Mouse (Mus musculus) MEL (cell line): ENCODE results near the gene 4930579F01Rik. TPM values are rescaled to one million over a fixed set of nuclear protein-coding genes. Genes with fewer than 3 reads are reported as not detected.

Experiments used
- DNase-seq: peaks from one replicate; pipeline ENCODE4 v3.0.0; 2011; ENCODE audit warnings: low read depth, low spot score
- H3K27ac ChIP-seq: 2 replicates; pipeline ENCODE4 v1.5.1; 2012; ENCODE audit warnings: low read depth, mild to moderate bottlenecking, control low read depth, low read length, moderate library complexity; ENCODE audit not compliant: control insufficient read depth
- H3K27me3 ChIP-seq, 2 experiments: fragments of 150-350 bp in 1 of 2; sonication (generic) in 1 of 2; 2 replicates each; pipeline ENCODE4 v1.6.1; 2012; ENCODE audit warnings: low read length in 2 of 2, mild to moderate bottlenecking in 2 of 2, improper control_type of control experiment in 1 of 2, moderate library complexity in 1 of 2; ENCODE audit not compliant: insufficient read depth in 2 of 2, control insufficient read depth in 1 of 2
- H3K36me3 ChIP-seq, 2 experiments: 2 replicates each; pipeline ENCODE4 v1.6.1; 2012 to 2014; ENCODE audit warnings: low read length in 2 of 2, improper control_type of control experiment in 1 of 2, inconsistent platforms in 1 of 2, mild to moderate bottlenecking in 1 of 2; ENCODE audit not compliant: insufficient read depth in 2 of 2, control insufficient read depth in 1 of 2
- H3K4me1 ChIP-seq, 2 experiments: fragments of 150-350 bp in 1 of 2; sonication (generic) in 1 of 2; 2 replicates each; pipeline ENCODE4 v1.6.1; 2012; ENCODE audit warnings: low read length in 2 of 2, improper control_type of control experiment in 1 of 2, mild to moderate bottlenecking in 1 of 2; ENCODE audit not compliant: insufficient read depth in 2 of 2, control insufficient read depth in 1 of 2
- H3K4me3 ChIP-seq, 2 experiments: fragments of 150-350 bp in 1 of 2; sonication (generic) in 1 of 2; 2 replicates each; pipeline ENCODE4 v1.5.1; 2012; ENCODE audit warnings: low read depth in 2 of 2, low read length in 2 of 2, mild to moderate bottlenecking in 2 of 2, moderate library complexity in 2 of 2, control low read depth in 1 of 2, improper control_type of control experiment in 1 of 2; ENCODE audit not compliant: control insufficient read depth in 1 of 2, insufficient read depth in 1 of 2
- H3K79me2 ChIP-seq: 2 replicates; pipeline ENCODE4 v1.6.1; 2012; ENCODE audit warnings: mild to moderate bottlenecking, low read length, moderate library complexity; ENCODE audit not compliant: control insufficient read depth, poor library complexity, insufficient read depth
- H3K9ac ChIP-seq: 2 replicates; pipeline ENCODE4 v1.6.1; 2012; ENCODE audit warnings: low read depth, mild to moderate bottlenecking, control low read depth, low read length, moderate library complexity; ENCODE audit not compliant: control insufficient read depth, poor library complexity, severe bottlenecking
- H3K9me3 ChIP-seq: fragments of 150-350 bp; sonication (generic); replicated peaks from 2 replicates; pipeline ENCODE4 v1.6.1; 2012; ENCODE audit warnings: mild to moderate bottlenecking, low read length, improper control_type of control experiment, moderate library complexity; ENCODE audit not compliant: insufficient read depth
- BHLHE40 ChIP-seq: IDR thresholded peaks from 2 replicates; pipeline ENCODE4 v1.6.1; 2012; ENCODE audit warnings: low read depth, mild to moderate bottlenecking, inconsistent platforms, low read length, improper control_type of control experiment, borderline replicate concordance
- CHD1 ChIP-seq: IDR thresholded peaks from 2 replicates; pipeline ENCODE4 v1.6.1; 2012; ENCODE audit warnings: low read depth, mild to moderate bottlenecking, inconsistent platforms, low read length, improper control_type of control experiment
- CTCF ChIP-seq, 3 experiments: IDR thresholded peaks in 2 of 3; conservative IDR thresholded peaks in 1 of 3; 2 replicates each; pipeline ENCODE4 v1.5.1; 2011 to 2012; ENCODE audit warnings: low read length in 3 of 3, low read depth in 2 of 3, mild to moderate bottlenecking in 2 of 3, improper control_type of control experiment in 1 of 3, inconsistent platforms in 1 of 3, mixed read lengths in 1 of 3, moderate library complexity in 1 of 3; ENCODE audit not compliant: control insufficient read depth in 1 of 3, insufficient read depth in 1 of 3, poor library complexity in 1 of 3, severe bottlenecking in 1 of 3
- E2F4 ChIP-seq: IDR thresholded peaks from 2 replicates; pipeline ENCODE4 v1.6.1; 2011; ENCODE audit warnings: low read depth, low read length, improper control_type of control experiment, borderline replicate concordance
- ELF1 ChIP-seq: IDR thresholded peaks from 2 replicates; pipeline ENCODE4 v1.6.1; 2014; ENCODE audit warnings: low read depth, mild to moderate bottlenecking, inconsistent platforms, low read length, improper control_type of control experiment, moderate library complexity
- EP300 ChIP-seq, 2 experiments: IDR thresholded peaks; 2 replicates each; pipeline ENCODE4 v1.6.1; 2011; ENCODE audit warnings: improper control_type of control experiment in 2 of 2, low read length in 2 of 2, low read depth in 1 of 2, mild to moderate bottlenecking in 1 of 2
- HCFC1 ChIP-seq: IDR thresholded peaks from 2 replicates; pipeline ENCODE4 v1.6.1; 2012; ENCODE audit warnings: low read depth, mild to moderate bottlenecking, inconsistent platforms, low read length, improper control_type of control experiment, moderate library complexity
- JUND ChIP-seq: IDR thresholded peaks from 2 replicates; pipeline ENCODE4 v1.6.1; 2011; ENCODE audit warnings: low read depth, mild to moderate bottlenecking, improper control_type of control experiment, low read length
- MAZ ChIP-seq: IDR thresholded peaks from 2 replicates; pipeline ENCODE4 v1.6.1; 2012; ENCODE audit warnings: low read depth, mild to moderate bottlenecking, inconsistent platforms, low read length, improper control_type of control experiment
- MEF2A ChIP-seq: IDR thresholded peaks from 2 replicates; pipeline ENCODE4 v1.6.1; 2014; ENCODE audit warnings: low read depth, mild to moderate bottlenecking, inconsistent platforms, low read length, improper control_type of control experiment; ENCODE audit not compliant: poor library complexity, insufficient replicate concordance, severe bottlenecking; ENCODE audit errors: extremely low read depth
- MXI1 ChIP-seq: IDR thresholded peaks from 2 replicates; pipeline ENCODE4 v1.6.1; 2011; ENCODE audit warnings: mild to moderate bottlenecking, low read depth, low read length, improper control_type of control experiment
- MYB ChIP-seq: IDR thresholded peaks from 2 replicates; pipeline ENCODE4 v1.6.1; 2011; ENCODE audit warnings: mild to moderate bottlenecking, low read depth, low read length, improper control_type of control experiment
- MYC ChIP-seq: IDR thresholded peaks from 2 replicates; pipeline ENCODE4 v1.6.1; 2011; ENCODE audit warnings: low read depth, mild to moderate bottlenecking, low read length, improper control_type of control experiment, moderate library complexity
- NRF1 ChIP-seq: IDR thresholded peaks from 2 replicates; pipeline ENCODE4 v1.6.1; 2014; ENCODE audit warnings: low read depth, mild to moderate bottlenecking, inconsistent platforms, low read length, improper control_type of control experiment, moderate library complexity; ENCODE audit not compliant: poor library complexity, insufficient read depth, severe bottlenecking
- POLR2AphosphoS2 ChIP-seq: IDR thresholded peaks from 2 replicates; pipeline ENCODE4 v1.6.1; 2011; ENCODE audit warnings: low read length, improper control_type of control experiment
- POLR2AphosphoS5 ChIP-seq: IDR thresholded peaks from 2 replicates; pipeline ENCODE4 v1.6.1; 2012; ENCODE audit warnings: low read depth, borderline replicate concordance, mild to moderate bottlenecking, inconsistent platforms, low read length, moderate library complexity, mixed read lengths
- RAD21 ChIP-seq: IDR thresholded peaks from 2 replicates; pipeline ENCODE4 v1.6.1; 2011; ENCODE audit warnings: mild to moderate bottlenecking, low read depth, low read length, improper control_type of control experiment
- SIN3A ChIP-seq: IDR thresholded peaks from 2 replicates; pipeline ENCODE4 v1.6.1; 2012; ENCODE audit warnings: low read length, improper control_type of control experiment, inconsistent platforms
- SMC3 ChIP-seq: IDR thresholded peaks from 2 replicates; pipeline ENCODE4 v1.6.1; 2011; ENCODE audit warnings: low read depth, low read length, improper control_type of control experiment
- TBP ChIP-seq: IDR thresholded peaks from 2 replicates; pipeline ENCODE4 v1.8.0; 2011; ENCODE audit warnings: low read depth, low read length, improper control_type of control experiment
- TCF12 ChIP-seq: IDR thresholded peaks from 2 replicates; pipeline ENCODE4 v1.6.1; 2014; ENCODE audit warnings: low read depth, mild to moderate bottlenecking, inconsistent platforms, low read length, improper control_type of control experiment, moderate library complexity
- UBTF ChIP-seq: IDR thresholded peaks from 2 replicates; pipeline ENCODE4 v1.6.1; 2012; ENCODE audit warnings: low read depth, mild to moderate bottlenecking, inconsistent platforms, low read length, improper control_type of control experiment, moderate library complexity, borderline replicate concordance; ENCODE audit not compliant: insufficient read depth
- ZC3H11A ChIP-seq: IDR thresholded peaks from 2 replicates; pipeline ENCODE4 v1.6.1; 2012; ENCODE audit warnings: low read depth, mild to moderate bottlenecking, inconsistent platforms, low read length, improper control_type of control experiment
- ZKSCAN1 ChIP-seq: IDR thresholded peaks from 2 replicates; pipeline ENCODE4 v1.6.1; 2012; ENCODE audit warnings: low read depth, mild to moderate bottlenecking, inconsistent platforms, low read length, improper control_type of control experiment, moderate library complexity
- polyA plus RNA-seq, 2 experiments: library from polyadenylated mRNA; stranded (reverse) in 1 of 2; unstranded in 1 of 2; fragments of >175 nt in 1 of 2; fragments of >200 nt in 1 of 2; gene quantifications; 2 replicates each; pipeline versions ENCODE4 v1.2.1 to v1.2.4; 2012; ENCODE audit warnings: low replicate concordance in 2 of 2, low read depth in 1 of 2; ENCODE audit not compliant: insufficient read length in 2 of 2, insufficient read depth in 1 of 2, missing spikeins in 1 of 2
- total RNA-seq: library from RNA; depleted of rRNA; stranded (reverse); fragments of 300-350 nt; gene quantifications from 2 replicates; pipeline ENCODE4 v1.2.3, GENCODE M21; 2012

Gene 4930579F01Rik
- total and polyA plus RNA-seq, 3 experiments, result not detected

GRCm38 (mm10) chr3:138134528-138134927, 59.1 kb downstream of the 4930579F01Rik start:
- Histone ChIP-seq H3K79me2 (no peaks in the 10 kb centered on the region), H3K27me3 (no peaks in the 10 kb centered on the region), H3K4me3 (no peak overlapping the region), H3K36me3 (no peaks in the 10 kb centered on the region), H3K9ac (no peak overlapping the region), H3K9me3 (no peaks in the 10 kb centered on the region), H3K27ac (no peak overlapping the region), H3K4me1 (peaks cover 0 to 2% of the 10 kb centered on the region in 2 experiments; a peak in 2 of 4 replicates)
- no peak for TF ChIP-seq UBTF
- no peak for DNase-seq

- no peak overlapping the region for H3K9ac ChIP-seq
- H3K4me1 ChIP-seq, result peaks cover 0 to 2% of the 10 kb centered on the region in 2 experiments; a peak in 2 of 4 replicates
- TF ChIP-seq ZC3H11A, result no peak
- TF ChIP-seq POLR2AphosphoS2, result no peak
- TF ChIP-seq E2F4, result no peak
- no peak for TF ChIP-seq MXI1
- TF ChIP-seq JUND, result no peak
- TF ChIP-seq NRF1, result no peak
- TF ChIP-seq ZKSCAN1, result no peak
- no peak overlapping the region for H3K27ac ChIP-seq
- no peaks in the 10 kb centered on the region for H3K36me3 ChIP-seq
- no peak overlapping the region for H3K4me3 ChIP-seq
- DNase-seq, result no peak
- no peaks in the 10 kb centered on the region for H3K27me3 ChIP-seq
- no peaks in the 10 kb centered on the region for H3K79me2 ChIP-seq
- no peaks in the 10 kb centered on the region for H3K9me3 ChIP-seq
Observed at GRCm38 (mm10) chr3:138133916-138134315, 59.7 kb downstream of the 4930579F01Rik start.

- no peaks in the 10 kb centered on the region for H3K27me3 ChIP-seq
- H3K4me3 ChIP-seq, result no peak overlapping the region
- H3K4me1 ChIP-seq, result peaks cover 0 to 2% of the 10 kb centered on the region in 2 experiments; a peak in 2 of 4 replicates
- TF ChIP-seq SMC3 (no peak), CHD1 (no peak), UBTF (no peak), E2F4 (no peak), MYB (no peak), SIN3A (no peak), ELF1 (no peak), MAZ (no peak), NRF1 (no peak), POLR2AphosphoS5 (no peak), MEF2A (no peak), HCFC1 (no peak), TBP (no peak), BHLHE40 (no peak), CTCF (IDR thresholded peaks at IDR 0.05 in 2 of 3, conservative IDR thresholded peaks at IDR 0.05 in 1 of 3; ENCODE audit: control insufficient read depth in 1 of 3, insufficient read depth in 1 of 3, low read depth in 2 of 3, low read length in 3 of 3, poor library complexity in 1 of 3, severe bottlenecking in 1 of 3) (no peak), MYC (no peak), TCF12 (no peak), EP300 (IDR thresholded peaks at IDR 0.05; ENCODE audit: low read depth in 1 of 2, low read length in 2 of 2) (no peak), RAD21 (no peak)
- H3K36me3 ChIP-seq, result no peaks in the 10 kb centered on the region
- no peak for DNase-seq
- no peaks in the 10 kb centered on the region for H3K79me2 ChIP-seq
- H3K27ac ChIP-seq, result no peak overlapping the region
- no peaks in the 10 kb centered on the region for H3K9me3 ChIP-seq
- no peak overlapping the region for H3K9ac ChIP-seq
Observed at GRCm38 (mm10) chr3:138133463-138133862, 60.2 kb downstream of the 4930579F01Rik start.
